Mouse (Mus musculus) megakaryocyte, embryonic 14.5 days (primary cell): ENCODE data around the gene Oxnad1.

Experiments
- FLI1 ChIP-seq: IDR thresholded peaks from 2 replicates; pipeline ENCODE4 v1.6.1; 2012; ENCODE audit warnings: low read length, inconsistent platforms, mixed read lengths
- GATA1 ChIP-seq: IDR thresholded peaks from 3 replicates; pipeline ENCODE4 v1.6.1; 2012; ENCODE audit warnings: mixed read lengths, low read length, inconsistent platforms, borderline replicate concordance

- TF ChIP-seq GATA1 (no peak), FLI1 (no peak)
These were observed 36.7 kb downstream of the Oxnad1 start for GRCm38 (mm10) chr14:32121920-32122315.
